Mouse (Mus musculus) neural tube, embryonic 15.5 days (tissue): Measurements from ENCODE around the gene Arsg. TPM values are rescaled to one million over a fixed set of nuclear protein-coding genes. Genes with fewer than 3 reads are reported as not detected.
"Not testable (repeated sequence)": the region's sequence is repeated elsewhere in the genome, so short reads cannot be mapped to it uniquely, and the experiment has no call there.

ENCODE experiments used
- ATAC-seq: fragments of 200-750 bp; cut with Nextera tagmentation; 2 replicates; pipeline ENCODE4 v1.8.0; 2017; ENCODE audit warnings: mild to moderate bottlenecking, moderate TSS enrichment, moderate library complexity; ENCODE audit not compliant: low FRiP score
- H3K27ac ChIP-seq: fragments of 300-500 bp; sonication (generic); replicated peaks from 2 replicates; pipeline ENCODE4 v1.5.1; 2015; ENCODE audit warnings: mild to moderate bottlenecking, inconsistent platforms
- H3K27me3 ChIP-seq: fragments of 300-500 bp; sonication (generic); replicated peaks from 2 replicates; pipeline ENCODE4 v1.6.1; 2015; ENCODE audit warnings: inconsistent platforms
- H3K36me3 ChIP-seq: fragments of 300-500 bp; sonication (generic); 2 replicates; pipeline ENCODE4 v1.6.1; 2015; ENCODE audit warnings: inconsistent platforms
- H3K4me1 ChIP-seq: fragments of 300-500 bp; sonication (generic); 2 replicates; pipeline ENCODE4 v1.6.1; 2015; ENCODE audit warnings: inconsistent platforms
- H3K4me2 ChIP-seq: fragments of 300-500 bp; sonication (generic); 2 replicates; pipeline ENCODE4 v1.6.1; 2015; ENCODE audit warnings: inconsistent platforms, mild to moderate bottlenecking, moderate library complexity
- H3K4me3 ChIP-seq: fragments of 300-500 bp; sonication (generic); replicated peaks from 2 replicates; pipeline ENCODE4 v1.5.1; 2015; ENCODE audit warnings: mild to moderate bottlenecking, inconsistent platforms
- H3K9ac ChIP-seq: fragments of 300-500 bp; sonication (generic); replicated peaks from 2 replicates; pipeline ENCODE4 v1.6.1; 2015; ENCODE audit warnings: mild to moderate bottlenecking, inconsistent platforms
- H3K9me3 ChIP-seq: fragments of 300-500 bp; sonication (generic); replicated peaks from 2 replicates; pipeline ENCODE4 v1.6.1; 2016; ENCODE audit warnings: inconsistent platforms
- WGBS: fragments of 180-500 bp; shearing (Covaris S2); methylation state at CpG from one replicate; pipeline ENCODE4 v1.1.7; 2015; ENCODE audit warnings: mixed read lengths; 5-methylcytosine and 5-hydroxymethylcytosine counted together
- microRNA-seq: library from miRNA; unstranded; fragments of <30 nt; microRNA quantifications from one replicate; pipeline ENCODE4, GENCODE M21; 2017
- polyA plus RNA-seq: library from polyadenylated mRNA; unstranded; fragments of >200 nt; fragmentation: Nextera tagmentation; extraction: Ambion mirVana; gene quantifications from 2 replicates; pipeline ENCODE4 v1.2.1, GENCODE M21; 2015

Arsg gene
- polyA plus RNA-seq, 1 experiment from 2014 or later: 2.8 TPM

GRCm38 (mm10) chr11:109616352-109616751, 143.2 kb downstream of the Arsg start:
- H3K36me3 ChIP-seq: no peaks in the 10 kb centered on the region
- ATAC-seq: no peak
- H3K4me1 ChIP-seq: peaks cover 9% of the 10 kb centered on the region; the same call in 1 of the 2 replicates
- no peak overlapping the region for H3K9ac ChIP-seq
- H3K4me3 ChIP-seq: no peak overlapping the region
- H3K27ac ChIP-seq: 0 out of 2 replicates have a peak overlapping the region, but pooled peaks have one; percentile 41
- 53% methylated on average over 4 of the region's 4 CpGs for WGBS
- no peaks in the 10 kb centered on the region for H3K9me3 ChIP-seq
- no peak overlapping the region for H3K4me2 ChIP-seq
- H3K27me3 ChIP-seq: no peaks in the 10 kb centered on the region

GRCm38 (mm10) chr11:109616766-109617165, 143.6 kb downstream of the Arsg start:
- Histone ChIP-seq H3K27ac (0 out of 2 replicates have a peak overlapping the region, but pooled peaks have one; percentile 41), H3K4me2 (no peak overlapping the region)
- 61% methylated on average over 4 of the region's 4 CpGs for WGBS

DNA sequence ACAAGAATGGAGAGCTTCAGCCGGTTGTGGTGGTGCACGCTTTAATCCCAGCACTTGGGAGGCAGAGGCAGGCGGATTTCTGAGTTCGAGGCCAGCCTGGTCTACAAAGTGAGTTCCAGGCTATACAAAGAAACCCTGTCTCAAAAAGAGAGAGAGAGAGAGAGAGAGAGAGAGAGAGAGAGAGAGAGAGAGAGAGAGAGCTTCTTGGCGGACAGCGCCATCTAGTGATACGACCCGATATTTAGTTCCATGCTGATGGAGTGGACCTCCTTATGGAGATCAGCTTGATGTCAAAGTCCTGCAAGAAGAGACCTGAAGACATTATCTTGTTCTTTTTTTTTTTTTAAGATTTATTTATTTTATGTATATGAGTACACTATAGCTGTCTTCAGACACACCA, 145.9 kb downstream of the Arsg start:
- not testable (repeated sequence) for ATAC-seq, H3K4me1 ChIP-seq, H3K27ac ChIP-seq, H3K36me3 ChIP-seq, H3K4me2 ChIP-seq, H3K4me3 ChIP-seq, H3K9ac ChIP-seq, H3K9me3 ChIP-seq, H3K27me3 ChIP-seq
- 36% methylated on average over 8 of the region's 8 CpGs for WGBS

More at GRCm38 (mm10) chr11:109616766-109617165, 143.6 kb downstream of the Arsg start:
- no peaks in the 10 kb centered on the region for H3K36me3 ChIP-seq
- peaks cover 9% of the 10 kb centered on the region; the same call in 1 of the 2 replicates for H3K4me1 ChIP-seq
- no peak for ATAC-seq
- H3K4me3 ChIP-seq: no peak overlapping the region
- H3K27me3 ChIP-seq: no peaks in the 10 kb centered on the region
- H3K9ac ChIP-seq: no peak overlapping the region
- no peaks in the 10 kb centered on the region for H3K9me3 ChIP-seq

DNA sequence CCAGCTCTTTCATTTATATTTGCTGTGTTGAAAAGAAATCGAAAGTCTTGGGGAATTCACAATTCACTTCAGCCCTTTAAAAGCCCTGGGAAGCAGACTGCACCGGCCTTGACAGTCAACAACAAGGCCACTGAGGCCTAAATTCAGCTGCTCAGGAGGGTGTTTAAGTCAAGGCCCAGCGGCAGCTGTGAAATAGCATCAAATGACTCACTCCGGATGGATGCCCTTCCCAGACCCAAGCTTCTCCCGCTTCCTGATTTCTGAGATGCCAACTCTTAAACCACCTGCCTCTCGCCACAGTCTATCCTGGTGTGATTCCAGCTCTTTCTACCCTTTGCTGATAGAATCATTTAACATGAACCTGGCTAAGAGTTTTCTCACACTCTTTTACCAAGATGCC, 147.2 kb downstream of the Arsg start:
- 0 out of 2 replicates have a peak, but pooled peaks cover 2% of the 10 kb centered on the region for H3K4me1 ChIP-seq
- H3K9me3 ChIP-seq: no peaks in the 10 kb centered on the region
- H3K4me2 ChIP-seq: no peak overlapping the region
- WGBS: 87% methylated on average over 6 of the region's 6 CpGs
- ATAC-seq: no peak
- no peaks in the 10 kb centered on the region for H3K36me3 ChIP-seq
- H3K9ac ChIP-seq: no peak overlapping the region
- H3K4me3 ChIP-seq: no peak overlapping the region
- no peak overlapping the region for H3K27ac ChIP-seq
- H3K27me3 ChIP-seq: no peaks in the 10 kb centered on the region

GRCm38 (mm10) chr11:109621183-109621582, 148.0 kb downstream of the Arsg start:
- no peak overlapping the region for H3K9ac ChIP-seq
- no peaks in the 10 kb centered on the region for H3K27me3 ChIP-seq
- H3K9me3 ChIP-seq: no peaks in the 10 kb centered on the region
- H3K36me3 ChIP-seq: no peaks in the 10 kb centered on the region
- H3K4me2 ChIP-seq: no peak overlapping the region
- WGBS: 13% methylated on average over 2 of the region's 2 CpGs
- ATAC-seq: no peak
- no peak overlapping the region for H3K4me3 ChIP-seq
- 0 out of 2 replicates have a peak, but pooled peaks cover 2% of the 10 kb centered on the region for H3K4me1 ChIP-seq
- no peak overlapping the region for H3K27ac ChIP-seq

DNA sequence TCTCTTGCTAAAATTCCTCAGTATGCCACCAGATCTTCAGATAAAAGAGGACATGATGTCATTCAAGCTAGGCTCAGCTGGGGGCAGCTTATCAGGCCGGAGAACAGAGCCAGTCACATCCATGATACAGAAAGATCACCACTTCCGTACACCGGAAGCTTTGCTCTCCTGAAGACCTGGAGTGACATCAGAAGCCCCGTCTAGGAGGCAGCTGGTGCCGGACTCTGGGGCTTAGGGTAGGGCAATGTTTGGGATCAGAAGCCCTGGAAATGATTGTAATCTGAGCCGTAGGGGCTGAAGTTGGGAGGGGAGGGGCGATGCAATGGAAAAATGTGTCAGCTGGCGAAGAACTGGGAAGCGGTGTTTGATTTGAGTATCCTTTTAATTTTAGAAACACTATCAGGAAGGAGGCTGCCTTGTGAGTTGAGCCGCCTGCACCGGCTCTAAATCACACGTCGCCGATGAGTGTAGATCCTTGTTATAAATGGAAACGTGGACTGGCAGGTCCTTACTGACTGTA, 149.4 kb downstream of the Arsg start:
- Histone ChIP-seq H3K27me3 (no peaks in the 10 kb centered on the region), H3K9ac (peak overlapping the region; percentile 23; the same call in 1 of the 2 replicates), H3K36me3 (no peaks in the 10 kb centered on the region), H3K4me1 (no peaks in the 10 kb centered on the region), H3K4me2 (peak overlapping the region; percentile 11; the same call in 1 of the 2 replicates), H3K27ac (no peak overlapping the region), H3K4me3 (no peak overlapping the region), H3K9me3 (no peaks in the 10 kb centered on the region)
- ATAC-seq: no peak
- WGBS: 61% methylated on average over 15 of the region's 15 CpGs

Small RNA genes within 50 kb of the gene (microRNA-seq; reads per million reads assigned to microRNA genes)
- not detected for gene Gm25540

Other genes with a start within 250 kb of the Arsg start
- gene Rgs9, start 175.2 kb upstream of the Arsg start, polyA plus RNA-seq: 12.3 and 12.6 TPM in 2 replicates
- 16.8 and 20.2 TPM in 2 replicates for gene Gna13, start 110.5 kb upstream of the Arsg start, polyA plus RNA-seq
- 0.05 TPM in 1 of 2 replicates, not detected in the other for gene 9930022D16Rik, start 59.5 kb upstream of the Arsg start, polyA plus RNA-seq
- 50.1 and 50.7 TPM in 2 replicates for gene Amz2, start 47.4 kb upstream of the Arsg start, polyA plus RNA-seq
- gene Slc16a6, start 224 bp downstream of the Arsg start, polyA plus RNA-seq: 3.7 and 4.2 TPM in 2 replicates
- 16.7 and 22.5 TPM in 2 replicates for gene Wipi1, start 138.6 kb downstream of the Arsg start, polyA plus RNA-seq
- gene Prkar1a, start 176.0 kb downstream of the Arsg start, polyA plus RNA-seq: 451 and 458 TPM in 2 replicates
- 6.6 and 8.0 TPM in 2 replicates for gene Fam20a, start 248.9 kb downstream of the Arsg start, polyA plus RNA-seq